Mouse (Mus musculus): ENCODE measurements around the gene Abcc5. TPM values are rescaled to one million over a fixed set of nuclear protein-coding genes. Genes with fewer than 3 reads are reported as not detected.

The Abcc5 gene
- 33.9 and 37.5 TPM in 2 replicates for polyA plus RNA-seq (2015; fragmentation: Nextera tagmentation; extraction: Ambion mirVana)

DNA sequence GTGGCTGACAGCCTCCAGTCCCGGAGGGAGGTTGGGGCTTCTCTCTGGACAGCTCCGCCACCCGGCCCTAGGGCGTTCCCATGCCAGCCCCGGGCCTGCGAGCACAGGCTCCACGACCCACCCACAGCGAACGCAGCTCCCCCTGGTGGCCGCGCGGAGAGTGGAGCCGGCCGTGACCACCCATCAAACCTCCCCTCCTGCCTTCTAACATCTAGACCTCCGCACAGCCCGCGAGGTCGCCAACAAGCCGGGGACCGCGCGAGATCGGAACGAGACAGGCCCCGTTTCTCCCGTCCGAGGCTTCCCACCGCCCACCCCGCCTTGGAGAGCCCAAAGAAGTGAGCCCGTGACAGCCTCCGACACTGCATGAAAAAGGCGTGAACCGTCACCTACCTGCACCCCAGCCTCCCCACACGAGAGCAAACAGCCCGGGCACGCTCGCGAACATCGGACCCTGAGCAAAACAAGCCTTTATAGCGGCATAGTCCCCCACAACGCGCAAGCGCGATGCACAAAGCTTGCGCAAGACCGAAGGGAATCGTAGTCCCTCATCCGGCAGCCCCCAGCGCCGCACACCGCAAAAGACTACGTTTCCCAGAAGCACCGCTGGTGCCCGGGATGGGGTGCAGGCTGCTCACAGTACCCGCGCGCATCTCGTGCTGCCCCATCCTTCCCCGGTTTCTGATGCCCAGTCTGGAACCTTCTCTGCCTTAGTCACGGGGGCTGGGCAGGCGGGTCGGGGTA, at the start of gene Abcc5:
Gene Abcc5, minus strand, starts transcription at position 540 of the 744 bp plus-strand sequence.

DNA sequence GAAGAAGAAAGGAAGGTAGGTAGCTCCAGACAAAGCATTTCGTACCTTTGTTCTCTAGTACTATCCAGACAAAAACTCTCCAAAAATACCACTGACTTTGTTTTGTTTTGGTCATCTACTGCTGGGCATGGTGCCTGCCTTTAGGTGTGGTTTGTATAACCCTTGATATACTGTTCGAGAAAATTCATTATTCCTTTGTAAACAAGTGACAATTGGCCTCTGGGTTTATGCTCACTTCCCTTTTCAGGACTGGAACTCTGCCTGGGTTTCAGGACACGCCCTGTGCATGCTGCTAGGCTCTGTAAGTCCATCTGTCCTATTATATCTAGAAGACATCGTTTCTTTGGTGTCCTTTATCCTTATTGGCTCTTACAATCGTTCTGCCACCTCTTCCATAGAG, 100.9 kb downstream of the Abcc5 start, which contains the start of gene Cyp2ab1:
Gene Cyp2ab1, minus strand, starts transcription at position 119 of the 400 bp plus-strand sequence.

DNA sequence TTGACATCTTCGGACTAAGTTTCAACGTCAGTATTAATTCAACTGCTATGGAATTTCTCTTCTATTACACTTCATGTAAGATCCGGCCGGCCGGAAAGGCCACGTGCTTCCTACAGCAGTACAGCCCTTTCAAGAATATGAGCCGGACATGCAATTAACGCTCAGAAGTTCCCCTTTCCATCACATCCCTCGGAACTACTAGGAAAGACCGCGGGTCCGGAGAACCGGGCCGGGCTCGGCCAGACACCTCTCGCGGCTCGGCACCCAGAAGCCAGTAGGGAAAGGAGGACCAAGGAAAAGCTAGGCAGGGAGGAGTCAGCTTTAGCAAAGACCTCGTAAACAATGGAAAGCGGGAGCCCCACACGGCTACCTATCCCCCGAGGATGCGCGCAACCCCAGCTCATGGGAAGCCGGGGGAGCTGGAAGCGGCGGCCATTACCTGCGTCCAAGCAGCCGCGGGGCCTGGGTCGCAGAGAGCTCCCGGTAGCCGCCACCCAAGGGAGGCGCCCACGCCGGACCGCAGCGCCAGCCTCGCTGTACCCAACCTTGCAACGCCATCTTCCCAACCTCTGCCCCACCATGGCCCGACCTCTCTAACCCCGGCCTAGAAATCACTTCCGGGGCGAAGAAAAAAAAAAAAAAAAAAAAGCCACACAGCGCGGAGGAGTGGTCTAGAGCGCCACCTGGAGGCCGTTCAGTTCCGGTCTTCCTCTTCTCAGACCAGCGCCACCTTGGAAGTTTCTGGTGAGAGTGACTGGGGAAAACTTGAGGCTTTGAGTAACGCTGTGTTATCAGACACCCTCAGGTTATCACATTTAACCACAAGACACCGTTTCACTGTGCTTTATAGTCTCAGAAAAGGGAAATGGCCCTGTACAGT, 124.2 kb downstream of the Abcc5 start, which contains the start of gene Parl:
Gene Parl, minus strand, starts transcription at position 618 of the 880 bp plus-strand sequence.

Other genes starting within 250 kb of the Abcc5 start
- gene Map6d1, start 185.0 kb downstream of the Abcc5 start, polyA plus RNA-seq (2015; fragmentation: Nextera tagmentation; extraction: Ambion mirVana): 0.07 and 0.25 TPM in 2 replicates
- gene Parl, start 124.0 kb downstream of the Abcc5 start, polyA plus RNA-seq (2015; fragmentation: Nextera tagmentation; extraction: Ambion mirVana): 89.9 and 90.8 TPM in 2 replicates
- gene Cyp2ab1, start 101.0 kb downstream of the Abcc5 start, polyA plus RNA-seq (2015; fragmentation: Nextera tagmentation; extraction: Ambion mirVana): 0.06 and 0.07 TPM in 2 replicates
- gene Eif2b5, start 72.4 kb upstream of the Abcc5 start, polyA plus RNA-seq (2015; fragmentation: Nextera tagmentation; extraction: Ambion mirVana): 45.5 and 53.1 TPM in 2 replicates
- gene Dvl3, start 90.6 kb upstream of the Abcc5 start, polyA plus RNA-seq (2015; fragmentation: Nextera tagmentation; extraction: Ambion mirVana): 16.3 and 18.4 TPM in 2 replicates
- gene Ap2m1, start 109.1 kb upstream of the Abcc5 start, polyA plus RNA-seq (2015; fragmentation: Nextera tagmentation; extraction: Ambion mirVana): 388 and 392 TPM in 2 replicates
- gene Abcf3, start 122.2 kb upstream of the Abcc5 start, polyA plus RNA-seq (2015; fragmentation: Nextera tagmentation; extraction: Ambion mirVana): 27.3 and 32.1 TPM in 2 replicates
- 1.4 and 2.5 TPM in 2 replicates for gene Vwa5b2, start 163.1 kb upstream of the Abcc5 start, polyA plus RNA-seq (2015; fragmentation: Nextera tagmentation; extraction: Ambion mirVana)
- 14.9 and 18.2 TPM in 2 replicates for gene Eef1akmt4, start 185.2 kb upstream of the Abcc5 start, polyA plus RNA-seq (2015; fragmentation: Nextera tagmentation; extraction: Ambion mirVana)
- not detected in 2 replicates for gene Gm49333, start 185.2 kb upstream of the Abcc5 start, polyA plus RNA-seq (2015; fragmentation: Nextera tagmentation; extraction: Ambion mirVana)
- 27.5 and 30.5 TPM in 2 replicates for gene Alg3, start 185.3 kb upstream of the Abcc5 start, polyA plus RNA-seq (2015; fragmentation: Nextera tagmentation; extraction: Ambion mirVana)
- 0.48 and 0.58 TPM in 2 replicates for gene Camk2n2, start 194.9 kb upstream of the Abcc5 start, polyA plus RNA-seq (2015; fragmentation: Nextera tagmentation; extraction: Ambion mirVana)
- 0.42 and 0.94 TPM in 2 replicates for gene Ece2, start 203.4 kb upstream of the Abcc5 start, polyA plus RNA-seq (2015; fragmentation: Nextera tagmentation; extraction: Ambion mirVana)
- gene Psmd2, start 225.3 kb upstream of the Abcc5 start, polyA plus RNA-seq (2015; fragmentation: Nextera tagmentation; extraction: Ambion mirVana): 175 and 183 TPM in 2 replicates
- 106 and 116 TPM in 2 replicates for gene Eif4g1, start 241.9 kb upstream of the Abcc5 start, polyA plus RNA-seq (2015; fragmentation: Nextera tagmentation; extraction: Ambion mirVana)